Mouse (Mus musculus) E14TG2a.4 (cell line): ENCODE data around the gene Gins3.
A peak's percentile ranks its signal among the peaks of the same experiment; 100 is the strongest.

ENCODE experiments used
- H3K27me3 ChIP-seq: 2 replicates; pipeline ENCODE4 v1.6.1; 2014; ENCODE audit warnings: low read length, control low read depth; ENCODE audit not compliant: insufficient read depth
- H3K36me3 ChIP-seq: 2 replicates; pipeline ENCODE4 v1.6.1; 2014; ENCODE audit warnings: low read length, control low read depth; ENCODE audit not compliant: insufficient read depth
- H3K4me1 ChIP-seq: replicated peaks from 2 replicates; pipeline ENCODE4 v1.6.1; 2014; ENCODE audit warnings: low read depth, low read length, control low read depth
- H3K4me3 ChIP-seq: replicated peaks from 2 replicates; pipeline ENCODE4 v1.5.1; 2014; ENCODE audit warnings: mild to moderate bottlenecking, low read length
- H3K9me3 ChIP-seq: 2 replicates; pipeline ENCODE4 v1.6.1; 2014; ENCODE audit warnings: low read length, control low read depth
- CTCF ChIP-seq: conservative IDR thresholded peaks from 2 replicates; pipeline ENCODE4 v1.5.1; 2014; ENCODE audit warnings: low read length
- NANOG ChIP-seq: IDR thresholded peaks from 2 replicates; pipeline ENCODE4 v1.6.1; 2014; ENCODE audit warnings: borderline replicate concordance, low read length, mixed read lengths
- POU5F1 ChIP-seq: IDR thresholded peaks from 2 replicates; pipeline ENCODE4 v1.6.1; 2014; ENCODE audit warnings: low read length, borderline replicate concordance

Gins3 gene

GRCm38 (mm10) chr8:95620046-95620445 is 13.2 kb upstream of the Gins3 start:
- Histone ChIP-seq H3K4me1 (0 out of 2 replicates have a peak, but pooled peaks cover 4% of the 10 kb centered on the region), H3K4me3 (no peak overlapping the region), H3K36me3 (no peaks in the 10 kb centered on the region), H3K9me3 (no peaks in the 10 kb centered on the region), H3K27me3 (peaks cover 11% of the 10 kb centered on the region; the same call in 1 of the 2 replicates)
- no peak for TF ChIP-seq POU5F1
- no peak for TF ChIP-seq NANOG
- no peak for TF ChIP-seq CTCF

- Histone ChIP-seq H3K36me3 (no peaks in the 10 kb centered on the region), H3K4me3 (no peak overlapping the region), H3K4me1 (0 out of 2 replicates have a peak, but pooled peaks cover 4% of the 10 kb centered on the region), H3K27me3 (peaks cover 15% of the 10 kb centered on the region), H3K9me3 (no peaks in the 10 kb centered on the region)
- TF ChIP-seq CTCF (no peak), POU5F1 (no peak), NANOG (no peak)
Measured at GRCm38 (mm10) chr8:95624833-95625232, 8.4 kb upstream of the Gins3 start.

- no peaks in the 10 kb centered on the region; the same call in 1 of the 2 replicates for H3K9me3 ChIP-seq
- peaks cover 5% of the 10 kb centered on the region for H3K36me3 ChIP-seq
- TF ChIP-seq NANOG (no peak), CTCF (no peak), POU5F1 (no peak)
- peaks cover 4% of the 10 kb centered on the region for H3K27me3 ChIP-seq
- H3K4me1 ChIP-seq = peaks cover 15% of the 10 kb centered on the region
- H3K4me3 ChIP-seq = peak overlapping the region; percentile 94; the same call in 1 of the 2 replicates
Measured at GRCm38 (mm10) chr8:95632840-95633239, 413 bp upstream of the Gins3 start.

DNA sequence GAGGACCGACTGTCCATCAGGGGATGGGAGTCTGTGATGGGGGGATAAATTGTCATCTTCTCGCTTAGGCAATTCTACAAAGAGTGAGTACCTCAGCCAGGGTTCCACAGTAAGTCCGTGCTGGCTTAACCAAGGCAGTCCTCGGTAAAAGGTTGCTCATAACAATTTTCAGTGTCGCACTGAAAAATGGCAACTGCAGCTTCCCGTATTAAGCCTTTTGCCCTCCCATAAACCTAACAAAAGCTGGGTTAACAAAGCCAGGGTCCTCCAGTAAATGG is 749 bp downstream of the Gins3 start:
- Histone ChIP-seq H3K4me3 (peak overlapping the region; percentile 94), H3K27me3 (no peaks in the 10 kb centered on the region), H3K4me1 (peaks cover 15% of the 10 kb centered on the region), H3K9me3 (no peaks in the 10 kb centered on the region; the same call in 1 of the 2 replicates), H3K36me3 (peaks cover 17% of the 10 kb centered on the region)
- TF ChIP-seq CTCF = no peak
- no peak for TF ChIP-seq NANOG
- TF ChIP-seq POU5F1 = no peak

- Histone ChIP-seq H3K4me1 (peaks cover 6% of the 10 kb centered on the region; the same call in 1 of the 2 replicates), H3K9me3 (peaks cover 7% of the 10 kb centered on the region), H3K27me3 (no peaks in the 10 kb centered on the region), H3K4me3 (no peak overlapping the region), H3K36me3 (peaks cover 47% of the 10 kb centered on the region)
- TF ChIP-seq CTCF = no peak
- no peak for TF ChIP-seq POU5F1
- TF ChIP-seq NANOG = no peak
Measured at GRCm38 (mm10) chr8:95644942-95645341, 11.7 kb downstream of the Gins3 start.

DNA sequence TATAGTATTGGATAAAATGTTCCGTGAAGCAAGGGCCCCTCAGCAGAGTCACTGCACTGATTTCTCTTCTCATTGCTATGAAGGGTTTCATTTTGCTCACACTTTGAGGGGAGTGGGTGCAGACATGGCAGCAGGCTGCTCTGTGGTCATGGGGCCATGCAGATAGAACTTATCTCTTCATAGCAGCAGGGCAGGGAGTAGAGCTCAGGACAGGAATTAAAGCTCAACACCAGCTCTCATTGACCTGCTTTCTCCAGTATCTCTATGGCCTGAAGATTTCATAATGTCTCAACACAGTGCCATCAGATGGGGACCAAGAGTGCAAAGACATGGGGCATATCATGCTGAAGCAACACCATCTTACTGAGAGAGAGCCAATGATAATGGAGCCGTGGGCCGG is 15.0 kb downstream of the Gins3 start:
- TF ChIP-seq NANOG = no peak
- no peak for TF ChIP-seq POU5F1
- TF ChIP-seq CTCF = no peak
- Histone ChIP-seq H3K4me3 (no peak overlapping the region), H3K4me1 (no peaks in the 10 kb centered on the region), H3K9me3 (peaks cover 7% of the 10 kb centered on the region), H3K27me3 (peaks cover 3% of the 10 kb centered on the region; the same call in 1 of the 2 replicates), H3K36me3 (peaks cover 20% of the 10 kb centered on the region)

DNA sequence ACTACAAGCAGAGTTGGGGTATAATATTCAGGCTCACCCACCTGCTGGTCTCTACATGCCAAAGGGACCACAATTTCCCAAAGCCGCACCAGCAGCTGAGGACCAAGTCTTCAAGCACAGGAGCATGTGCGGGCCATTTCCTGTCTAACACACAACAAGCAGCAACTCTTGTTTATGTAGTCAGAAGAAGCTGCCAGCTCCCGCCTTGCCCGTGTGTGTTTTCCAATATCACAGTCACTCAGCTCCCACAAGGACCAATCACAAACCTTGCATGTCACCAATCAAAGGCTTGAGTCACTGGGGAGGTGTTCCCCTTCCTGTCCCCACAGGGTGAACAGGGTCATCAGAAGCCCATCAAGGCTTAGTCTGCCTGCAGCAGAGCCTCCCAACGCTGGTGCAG is 20.1 kb downstream of the Gins3 start:
- H3K27me3 ChIP-seq = peaks cover 18% of the 10 kb centered on the region
- TF ChIP-seq CTCF (no peak), POU5F1 (no peak), NANOG (no peak)
- no peaks in the 10 kb centered on the region for H3K4me1 ChIP-seq
- H3K9me3 ChIP-seq = peaks cover 7% of the 10 kb centered on the region
- no peaks in the 10 kb centered on the region for H3K36me3 ChIP-seq
- H3K4me3 ChIP-seq = no peak overlapping the region

DNA sequence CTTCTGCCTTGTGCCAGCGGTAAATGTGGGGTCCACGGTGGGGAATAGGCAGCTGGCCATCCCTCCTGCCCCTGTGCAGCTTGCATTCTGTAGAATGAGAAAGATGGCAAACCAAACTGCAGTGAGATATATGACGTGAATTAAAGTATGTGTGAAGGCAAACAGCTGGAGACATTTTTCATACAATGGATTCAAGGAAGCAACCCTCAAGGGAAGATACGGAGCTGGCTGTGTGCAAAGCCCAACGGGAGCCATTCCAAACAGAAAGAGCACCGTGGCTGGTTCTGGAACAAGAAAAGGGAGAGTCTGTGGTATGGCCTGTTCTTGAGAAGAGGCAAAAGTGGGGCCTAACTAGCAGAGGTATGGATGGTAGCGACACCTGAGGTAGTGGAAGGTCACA is 22.6 kb downstream of the Gins3 start:
- Histone ChIP-seq H3K36me3 (no peaks in the 10 kb centered on the region), H3K27me3 (peaks cover 17% of the 10 kb centered on the region), H3K4me1 (no peaks in the 10 kb centered on the region), H3K4me3 (no peak overlapping the region), H3K9me3 (no peaks in the 10 kb centered on the region)
- no peak for TF ChIP-seq POU5F1
- TF ChIP-seq CTCF = no peak
- TF ChIP-seq NANOG = no peak

- Histone ChIP-seq H3K9me3 (no peaks in the 10 kb centered on the region), H3K27me3 (peaks cover 15% of the 10 kb centered on the region; the same call in 1 of the 2 replicates), H3K4me3 (no peak overlapping the region), H3K36me3 (no peaks in the 10 kb centered on the region), H3K4me1 (no peaks in the 10 kb centered on the region)
- TF ChIP-seq CTCF (no peak), NANOG (no peak), POU5F1 (no peak)
Measured at GRCm38 (mm10) chr8:95656316-95657002, 23.2 kb downstream of the Gins3 start.
